Mouse (Mus musculus) right cerebral cortex, adult 18-20 months (tissue): ENCODE data around the gene Ifnab.

Experiments
- DNase-seq: peaks from one replicate; pipeline ENCODE4 v3.0.0; 2022; ENCODE audit warnings: mixed read lengths

Ifnab gene

GRCm38 (mm10) chr4:88691259-88691658, at the start of gene Ifnab:
Gene Ifnab, minus strand, starts transcription at chr4:88691359.
- DNase-seq: no peak

GRCm38 (mm10) chr4:88739036-88739435, 47.9 kb upstream of the Ifnab start:
- DNase-seq: no peak

DNA sequence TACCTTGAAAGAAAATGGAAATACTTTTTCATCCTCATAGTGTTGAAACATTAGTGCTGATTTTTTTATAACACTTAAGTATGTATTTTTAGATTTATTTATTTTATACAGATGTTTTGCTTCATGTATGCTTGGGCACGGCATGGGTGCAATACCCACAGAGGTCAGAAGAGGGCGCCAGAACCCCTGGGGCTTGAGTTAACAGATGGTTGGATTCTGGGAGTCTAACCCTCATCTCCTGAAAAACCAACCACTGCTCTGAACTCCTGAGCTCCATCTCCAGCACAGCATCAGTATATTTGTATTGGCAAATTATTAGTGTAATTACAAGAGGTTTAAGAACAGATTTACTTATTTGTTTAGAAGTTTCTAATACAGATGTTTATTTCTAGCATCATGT, 47.3 kb upstream of the Ifnab start:
- DNase-seq: peak; percentile 28

GRCm38 (mm10) chr4:88727324-88727723, 36.2 kb upstream of the Ifnab start:
- DNase-seq: no peak

- DNase-seq: no peak
Observed at GRCm38 (mm10) chr4:88726727-88727126, 35.6 kb upstream of the Ifnab start.

DNA sequence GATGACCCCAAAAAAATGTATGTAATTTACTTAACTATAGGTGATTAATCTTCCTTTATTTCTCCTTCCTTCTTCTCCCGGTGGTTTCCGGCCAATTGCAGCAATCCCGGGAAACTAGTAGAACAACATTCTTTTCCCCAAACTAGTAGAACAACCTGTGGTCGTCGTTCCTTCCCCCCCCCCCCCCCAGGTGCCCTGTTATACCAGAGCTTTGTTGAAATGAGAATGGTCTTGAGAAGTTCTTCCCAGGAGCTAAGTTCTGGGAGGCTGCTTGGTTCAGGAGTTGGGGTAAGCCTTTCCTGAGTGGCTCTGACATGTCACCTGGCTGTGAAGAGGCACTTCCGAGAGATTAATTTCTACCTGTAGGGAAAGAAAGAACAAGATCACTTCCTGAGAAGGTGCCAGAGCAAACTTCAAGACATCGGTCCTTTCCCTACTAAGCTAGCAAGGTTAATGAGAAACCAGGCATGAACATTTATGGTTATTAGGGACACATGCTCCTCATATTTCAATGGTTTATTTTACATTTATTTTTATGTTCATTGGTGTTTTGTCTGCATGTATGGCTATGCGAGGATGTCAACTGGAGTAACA, 32.4 kb upstream of the Ifnab start:
- DNase-seq: no peak

DNA sequence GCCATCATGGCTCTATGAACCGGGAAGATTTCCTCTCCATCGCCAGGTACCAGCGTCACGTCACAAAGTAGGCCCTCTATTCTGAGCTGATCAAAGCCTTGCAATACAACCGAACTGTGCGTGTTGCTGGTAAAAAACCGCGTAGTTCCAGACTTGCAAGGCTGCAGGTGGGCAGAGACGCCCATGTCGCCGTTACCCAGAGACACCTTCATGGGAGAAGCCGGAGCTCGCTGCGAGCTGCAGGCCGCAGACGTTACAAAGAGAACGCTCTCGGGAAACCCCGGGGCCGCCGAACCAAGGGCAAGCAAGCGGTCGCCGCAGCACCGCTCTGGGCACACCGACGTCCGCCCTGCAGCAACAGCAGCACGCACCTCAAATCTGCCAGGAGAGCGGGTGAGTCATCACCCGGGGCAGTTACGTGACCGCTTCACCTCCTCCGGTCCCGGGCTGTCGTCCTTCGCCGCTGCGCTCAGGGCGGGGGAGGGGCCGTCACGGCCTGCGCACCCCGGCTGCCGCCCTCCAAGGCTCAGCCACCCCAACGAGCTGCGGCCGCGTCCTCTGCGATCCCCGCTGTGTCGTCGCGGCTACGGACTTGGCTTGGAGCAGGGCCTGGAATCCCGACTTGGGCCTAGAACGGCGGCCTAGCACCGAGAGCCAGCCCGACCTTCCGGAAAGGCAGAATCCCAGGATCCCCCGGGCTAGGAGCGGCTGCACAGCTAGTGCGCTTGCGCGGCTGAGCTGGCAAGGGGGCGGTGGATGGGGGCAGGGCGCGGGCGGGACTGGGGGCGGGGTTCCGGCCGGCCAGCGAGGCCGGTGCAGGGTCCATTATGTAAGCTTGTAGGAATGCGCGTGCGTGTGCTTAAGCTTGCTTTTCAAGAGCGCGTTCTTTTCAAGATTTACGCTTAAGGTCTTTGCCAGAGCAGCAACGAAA, 30.9 kb upstream of the Ifnab start, which contains the start of the genes Gm26566 and Klhl9:
Gene Gm26566, plus strand, starts transcription at position 15 of the 931 bp plus-strand sequence.
Gene Klhl9, minus strand, starts transcription at position 675 of the 931 bp plus-strand sequence.
- peak; percentile 91 for DNase-seq

GRCm38 (mm10) chr4:88718715-88719114, 27.6 kb upstream of the Ifnab start:
- no peak for DNase-seq

DNA sequence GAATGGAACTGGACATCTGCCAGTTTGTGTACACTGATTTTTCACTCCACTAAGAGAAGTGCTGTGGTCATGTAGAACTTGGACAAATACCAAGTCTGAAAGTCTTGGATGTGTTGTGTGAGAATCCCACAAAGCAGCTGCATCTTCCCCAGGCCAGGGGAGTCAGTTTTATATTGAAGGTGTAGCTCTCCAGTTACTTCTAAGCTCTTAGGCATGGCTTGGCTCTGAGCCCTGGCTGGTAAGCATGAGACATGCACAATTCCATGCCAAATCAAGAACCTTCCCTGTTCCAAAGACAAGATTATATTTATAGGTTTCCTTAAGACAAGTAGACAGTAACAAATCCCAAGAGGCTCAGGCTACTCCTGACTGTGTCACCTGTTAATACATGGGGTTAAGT, 23.9 kb upstream of the Ifnab start:
- no peak for DNase-seq

DNA sequence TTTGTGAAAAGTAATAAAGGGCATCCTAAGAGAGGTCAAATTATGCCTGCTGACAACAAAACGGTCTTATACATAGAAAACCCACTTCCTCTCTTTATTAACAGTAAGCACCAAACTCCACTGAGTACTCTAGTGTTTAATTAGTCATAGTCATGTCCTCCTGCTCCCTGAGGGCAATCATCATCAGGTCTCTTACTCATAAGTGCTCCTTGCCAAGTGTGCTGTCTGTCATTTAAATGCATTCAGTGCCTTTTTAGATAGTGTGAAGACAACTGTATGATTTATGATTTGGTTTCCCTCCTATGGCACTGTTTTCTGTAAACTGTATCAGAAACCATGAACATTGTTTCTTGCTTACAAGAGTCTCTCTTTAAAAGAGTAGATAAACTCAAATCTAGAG, 23.1 kb upstream of the Ifnab start:
- no peak for DNase-seq

DNA sequence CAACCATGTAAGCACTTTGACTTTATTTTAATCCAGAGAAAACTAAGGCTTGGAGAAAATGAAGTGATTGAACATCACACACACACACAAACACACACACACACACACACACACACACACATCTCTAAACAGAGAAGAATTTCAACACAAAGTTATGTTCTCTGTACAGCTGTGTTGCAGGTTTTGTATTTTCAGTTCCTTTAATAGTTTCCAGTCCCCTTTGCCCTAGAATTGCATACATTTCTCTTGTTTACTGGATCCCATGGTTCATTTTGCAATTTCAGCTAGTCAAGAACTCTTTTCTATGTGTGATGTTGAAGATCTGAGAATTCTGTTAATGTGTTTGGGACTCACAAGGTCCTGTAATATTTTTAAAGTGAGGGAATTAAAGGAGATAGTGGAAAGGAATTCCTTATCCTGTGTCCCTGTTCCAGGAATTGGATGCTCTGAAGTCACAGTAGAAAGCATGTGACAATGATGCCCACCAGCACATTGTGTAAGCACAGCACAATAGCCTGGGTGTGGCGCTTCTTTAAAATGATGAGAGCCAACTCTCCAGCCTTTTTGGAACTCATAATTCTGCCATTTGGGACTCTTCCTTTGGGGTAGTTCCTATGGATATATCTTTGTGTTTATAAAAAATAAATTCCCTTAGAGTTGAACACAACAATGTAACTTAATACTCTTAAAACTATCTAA, 16.1 kb upstream of the Ifnab start:
- DNase-seq: no peak

DNA sequence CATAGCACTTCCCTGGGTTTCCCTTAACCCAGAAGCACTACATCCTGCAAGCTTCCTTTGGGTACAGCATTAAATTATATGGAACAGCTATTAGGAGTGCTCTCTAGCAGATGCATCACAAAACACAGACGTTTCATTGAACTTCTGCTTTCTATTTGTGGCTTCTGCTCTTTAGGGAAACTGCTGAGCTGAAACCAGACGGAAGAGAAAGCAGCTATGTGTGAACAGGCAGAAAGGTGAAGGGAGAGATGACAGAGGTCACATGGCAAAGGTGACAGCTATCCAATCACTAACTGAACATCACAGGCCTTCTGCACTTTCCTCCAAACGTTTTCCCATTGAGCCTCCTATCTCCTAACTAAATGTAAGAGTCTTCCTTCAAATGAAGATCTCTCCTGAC, 14.8 kb upstream of the Ifnab start:
- no peak for DNase-seq

DNA sequence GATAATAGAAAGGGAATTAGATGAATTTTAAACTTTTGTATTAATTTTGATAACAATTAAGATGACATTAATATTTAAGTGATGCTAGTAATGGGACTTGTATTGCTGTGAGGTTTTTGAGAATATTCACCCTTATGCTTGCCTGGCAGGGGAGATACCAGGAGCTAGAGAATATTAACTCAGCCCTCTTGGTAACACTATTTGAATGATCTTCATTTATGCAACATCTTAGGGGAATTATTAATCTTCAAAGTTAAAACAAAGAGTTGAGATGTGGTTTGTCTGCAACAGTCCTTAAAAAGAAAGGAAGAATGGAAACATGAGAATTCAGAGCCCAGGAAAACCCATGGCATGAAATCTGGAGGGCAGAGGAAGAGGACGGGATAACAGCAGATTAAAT, 8.1 kb upstream of the Ifnab start:
- DNase-seq: no peak

GRCm38 (mm10) chr4:88698781-88699180, 7.6 kb upstream of the Ifnab start:
- no peak for DNase-seq

GRCm38 (mm10) chr4:88697753-88698152, 6.6 kb upstream of the Ifnab start:
- DNase-seq: no peak

DNA sequence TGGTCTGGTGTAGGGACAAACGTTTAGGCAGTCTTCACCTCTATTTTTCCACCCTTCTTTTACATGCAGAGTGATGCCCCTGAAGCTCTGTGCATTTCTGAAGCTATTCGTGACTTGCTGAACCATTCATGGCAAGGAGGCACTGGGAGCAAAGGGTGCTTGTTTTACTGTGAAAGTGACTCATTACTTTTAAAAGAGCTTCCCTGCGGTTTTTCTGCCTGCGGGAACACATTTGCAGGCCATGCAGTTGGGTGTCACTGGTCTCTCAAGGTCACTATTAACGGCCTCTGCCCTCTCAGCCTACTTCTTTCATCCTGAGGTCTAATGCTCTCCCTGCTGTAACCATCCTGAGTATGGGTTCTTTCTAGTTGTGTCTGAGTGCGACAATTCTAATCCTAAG, 5.9 kb upstream of the Ifnab start:
- no peak for DNase-seq

GRCm38 (mm10) chr4:88696237-88696884, 5.2 kb upstream of the Ifnab start:
- peak; percentile 57 for DNase-seq

DNA sequence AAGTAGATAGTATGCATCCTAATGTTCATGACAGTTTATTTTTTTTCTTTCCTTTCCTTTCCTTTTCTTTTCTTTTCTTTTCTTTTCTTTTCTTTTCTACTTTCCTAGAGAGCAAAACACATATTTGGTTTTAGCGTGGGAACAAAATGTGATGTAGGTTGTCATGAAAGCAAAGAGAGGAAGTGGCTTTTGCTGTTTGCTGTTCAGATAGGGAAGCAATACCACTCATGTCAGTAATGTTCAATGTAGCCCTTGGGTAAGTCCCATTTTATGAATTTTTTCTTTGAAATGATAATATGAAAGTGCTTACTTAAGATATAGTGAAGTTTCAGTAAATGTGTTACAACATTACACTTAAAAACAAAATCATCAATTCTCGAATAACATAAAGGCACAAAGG, 2.2 kb upstream of the Ifnab start:
- no peak for DNase-seq

DNA sequence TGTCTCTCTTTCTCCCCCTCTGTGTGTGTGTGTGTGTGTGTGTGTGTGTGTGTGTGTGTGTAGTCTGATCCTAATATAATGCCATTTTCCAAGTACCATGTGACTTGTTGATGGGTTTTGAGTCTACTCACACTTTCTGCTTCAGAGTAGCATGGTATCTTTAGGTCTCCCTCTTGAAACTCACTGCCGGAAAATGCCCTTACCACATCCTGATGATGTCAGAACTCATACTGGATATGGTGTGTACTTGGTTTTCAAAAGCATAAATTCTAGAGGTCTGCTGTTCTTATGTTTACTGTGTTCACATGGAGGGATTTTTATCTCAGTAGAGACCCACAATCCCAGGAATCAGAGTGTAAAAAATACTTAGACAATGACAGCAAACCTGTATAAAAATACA, 1.4 kb upstream of the Ifnab start:
- DNase-seq: no peak

- DNase-seq: no peak
Observed at GRCm38 (mm10) chr4:88683812-88684211, 7.3 kb downstream of the Ifnab start, which contains the start of gene Ifna2. Gene Ifna2, minus strand, starts transcription at chr4:88683912.

- no peak for DNase-seq
Observed at GRCm38 (mm10) chr4:88681353-88681752, 9.8 kb downstream of the Ifnab start.

DNA sequence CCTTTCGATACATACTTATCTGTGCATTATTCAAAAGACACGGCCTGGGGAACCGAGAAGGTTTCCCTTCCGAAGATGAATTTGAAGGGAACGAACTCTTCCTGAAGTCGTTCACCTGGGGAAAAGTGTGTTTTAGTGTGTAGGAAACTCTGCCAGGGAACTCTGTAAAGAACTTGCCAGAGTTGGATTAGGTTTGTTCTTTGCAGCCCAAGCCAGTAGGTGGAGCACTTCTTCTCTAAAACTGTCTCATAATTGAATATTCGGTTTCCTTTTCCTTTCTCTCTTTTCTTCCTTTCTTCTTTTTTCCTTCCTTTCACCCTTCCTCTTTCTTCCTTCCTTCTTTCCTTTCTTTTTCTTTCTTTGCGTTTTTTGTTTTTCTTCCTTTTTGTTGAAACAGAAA, 10.8 kb downstream of the Ifnab start:
- DNase-seq: peak; percentile 8

GRCm38 (mm10) chr4:88676824-88677223, 14.3 kb downstream of the Ifnab start, which contains the start of gene Ifna16:
Gene Ifna16, minus strand, starts transcription at chr4:88676924.
- DNase-seq: no peak
